Mouse (Mus musculus) bone marrow, adult 2 months (tissue): ENCODE results near the gene Snrnp27. TPM values are rescaled to one million over a fixed set of nuclear protein-coding genes. Genes with fewer than 3 reads are reported as not detected.

Experiments
- H3K27ac ChIP-seq: fragments of 200-500 bp; 2 replicates; pipeline ENCODE4 v1.5.1; 2012; ENCODE audit warnings: low read depth, mild to moderate bottlenecking, control low read depth, inconsistent platforms, low read length; ENCODE audit not compliant: control insufficient read depth, poor library complexity, insufficient read depth
- H3K4me1 ChIP-seq: fragments of 200-500 bp; 2 replicates; pipeline ENCODE4 v1.6.1; 2011; ENCODE audit warnings: low read length; ENCODE audit not compliant: control insufficient read depth, insufficient read depth
- H3K4me3 ChIP-seq: fragments of 200-500 bp; replicated peaks from 2 replicates; pipeline ENCODE3; 2011; ENCODE audit warnings: mild to moderate bottlenecking, low read depth, low read length, control low read depth; ENCODE audit not compliant: control insufficient read depth
- CTCF ChIP-seq: fragments of 200-500 bp; IDR thresholded peaks from 2 replicates; pipeline ENCODE4 v1.5.1; 2011; ENCODE audit warnings: low read length, control low read depth; ENCODE audit not compliant: control insufficient read depth, insufficient read depth
- POLR2A ChIP-seq: fragments of 200-500 bp; IDR thresholded peaks from 2 replicates; pipeline ENCODE4 v1.6.1; 2011; ENCODE audit warnings: low read depth, mild to moderate bottlenecking, control low read depth, low read length, borderline replicate concordance; ENCODE audit not compliant: control insufficient read depth
- WGBS: fragments of 180-500 bp; shearing (Covaris S2); methylation state at CpG from one replicate; pipeline ENCODE4 v1.1.7; 2018; 5-methylcytosine and 5-hydroxymethylcytosine counted together
- polyA plus RNA-seq: library from polyadenylated mRNA; stranded (reverse); fragments of >200 nt; gene quantifications from 2 replicates; pipeline ENCODE4 v1.2.4, GENCODE M21; 2011; ENCODE audit warnings: low replicate concordance; ENCODE audit not compliant: missing spikeins, insufficient read depth, insufficient read length

The Snrnp27 gene
- polyA plus RNA-seq, 1 experiment: 47.5 TPM

DNA sequence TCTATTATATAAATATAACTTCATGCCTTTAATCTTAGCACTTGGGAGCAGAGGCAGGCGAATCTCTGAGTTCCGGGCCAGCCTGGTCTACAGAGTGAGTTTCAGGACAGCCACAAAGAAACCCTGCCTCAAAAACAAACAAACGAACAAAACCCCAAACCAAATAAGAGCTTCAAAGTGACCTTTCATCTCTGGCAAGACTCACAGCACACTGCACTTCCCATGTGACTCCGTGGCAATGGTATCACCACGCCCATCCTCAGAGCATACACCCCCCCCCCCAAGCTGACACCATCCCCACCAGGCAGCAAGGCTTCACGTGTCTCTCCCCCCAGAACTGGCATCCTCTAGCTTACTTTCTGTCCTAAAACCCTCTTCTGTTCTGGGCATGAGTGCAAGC is 13.6 kb upstream of the Snrnp27 start:
- TF ChIP-seq CTCF (no peak), POLR2A (no peak)
- Histone ChIP-seq H3K4me1 (no peaks in the 10 kb centered on the region), H3K4me3 (no peak overlapping the region), H3K27ac (no peak overlapping the region)
- 82% methylated on average over 6 of the region's 6 CpGs for WGBS

DNA sequence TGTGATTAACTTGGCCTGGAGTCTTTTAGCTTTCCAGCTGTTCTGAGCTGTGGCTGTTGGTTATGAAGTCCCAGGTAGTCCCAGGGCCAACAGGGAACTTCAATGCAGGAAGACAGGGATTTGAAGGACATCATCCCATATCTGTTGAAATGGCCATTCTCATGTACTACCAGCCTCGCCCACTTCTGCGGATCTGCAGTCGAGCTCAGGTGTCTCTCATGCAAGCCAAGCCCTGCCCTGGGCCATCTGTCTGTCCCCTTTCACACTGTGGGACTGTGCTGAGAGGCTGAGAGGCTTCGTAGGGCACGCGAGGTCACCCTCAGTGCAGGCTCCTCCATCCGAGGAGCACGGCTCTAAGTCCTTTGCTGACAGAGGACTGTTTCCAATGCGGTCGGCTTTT is 11.9 kb upstream of the Snrnp27 start:
- no peak overlapping the region for H3K27ac ChIP-seq
- H3K4me1 ChIP-seq: no peaks in the 10 kb centered on the region
- TF ChIP-seq POLR2A: no peak
- TF ChIP-seq CTCF: no peak
- WGBS: 88% methylated on average over 10 of the region's 10 CpGs
- H3K4me3 ChIP-seq: no peak overlapping the region

GRCm38 (mm10) chr6:86694465-86694864 is 10.1 kb upstream of the Snrnp27 start:
- no peaks in the 10 kb centered on the region for H3K4me1 ChIP-seq
- TF ChIP-seq CTCF (peak; percentile 62), POLR2A (no peak)
- H3K27ac ChIP-seq: no peak overlapping the region

GRCm38 (mm10) chr6:86689671-86690070 is 5.3 kb upstream of the Snrnp27 start:
- Histone ChIP-seq H3K4me3 (no peak overlapping the region), H3K4me1 (no peaks in the 10 kb centered on the region), H3K27ac (no peak overlapping the region)
- 71% methylated on average over 3 of the region's 3 CpGs for WGBS
- TF ChIP-seq CTCF (no peak), POLR2A (no peak)

More at GRCm38 (mm10) chr6:86694465-86694864, 10.1 kb upstream of the Snrnp27 start:
- H3K4me3 ChIP-seq: no peak overlapping the region

GRCm38 (mm10) chr6:86686971-86687370 is 2.6 kb upstream of the Snrnp27 start:
- Histone ChIP-seq H3K4me1 (no peaks in the 10 kb centered on the region; the same call in 1 of the 2 replicates), H3K4me3 (no peak overlapping the region), H3K27ac (no peak overlapping the region)
- TF ChIP-seq CTCF (no peak), POLR2A (no peak)
- 70% methylated on average over 1 of the region's 1 CpGs for WGBS

GRCm38 (mm10) chr6:86684655-86685011 is 311 bp upstream of the Snrnp27 start:
- H3K27ac ChIP-seq: peak overlapping the region; percentile 53
- peak overlapping the region; percentile 86 for H3K4me3 ChIP-seq
- TF ChIP-seq CTCF: no peak
- TF ChIP-seq POLR2A: no peak
- no peaks in the 10 kb centered on the region; the same call in 1 of the 2 replicates for H3K4me1 ChIP-seq
- WGBS: 40% methylated on average over 12 of the region's 12 CpGs

DNA sequence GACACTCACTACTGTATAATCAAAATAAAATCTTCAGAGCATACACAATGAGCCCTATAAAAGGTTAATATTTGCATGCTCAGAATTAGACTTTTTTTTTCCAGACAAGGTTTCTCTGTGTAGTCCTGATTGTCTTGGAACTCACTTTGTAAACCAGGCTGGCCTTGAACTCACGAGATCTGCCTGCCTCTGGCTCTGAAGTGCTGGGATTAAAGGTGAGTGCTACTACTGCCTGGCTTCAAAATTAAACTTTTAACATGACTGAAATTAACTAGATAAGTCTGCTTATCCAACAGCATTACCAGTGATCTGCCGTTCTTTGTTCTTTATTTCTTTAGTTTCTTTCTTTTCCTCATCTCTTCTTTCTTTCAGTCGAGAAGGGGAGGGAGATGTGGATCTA is 3.0 kb downstream of the Snrnp27 start:
- H3K4me3 ChIP-seq: no peak overlapping the region
- WGBS: 80% methylated on average over 3 of the region's 3 CpGs
- no peak overlapping the region for H3K27ac ChIP-seq
- TF ChIP-seq CTCF (no peak), POLR2A (no peak)
- H3K4me1 ChIP-seq: no peaks in the 10 kb centered on the region; the same call in 1 of the 2 replicates

- no peak overlapping the region for H3K27ac ChIP-seq
- 78% methylated on average over 6 of the region's 6 CpGs for WGBS
- TF ChIP-seq POLR2A (no peak), CTCF (no peak)
- no peaks in the 10 kb centered on the region; the same call in 1 of the 2 replicates for H3K4me1 ChIP-seq
- no peak overlapping the region for H3K4me3 ChIP-seq
Measured at GRCm38 (mm10) chr6:86678341-86678740, 6.0 kb downstream of the Snrnp27 start.

GRCm38 (mm10) chr6:86670873-86671272 is 13.4 kb downstream of the Snrnp27 start:
- peak; percentile 57 for TF ChIP-seq CTCF
- TF ChIP-seq POLR2A: no peak
- Histone ChIP-seq H3K4me1 (no peaks in the 10 kb centered on the region), H3K27ac (no peak overlapping the region), H3K4me3 (no peak overlapping the region)
- 16% methylated on average over 2 of the region's 2 CpGs for WGBS
